Mouse (Mus musculus): ENCODE results near the gene Fbxo21.

The Fbxo21 gene

GRCm38 (mm10) chr5:118025880-118026279 lies 49.4 kb downstream of the Fbxo21 start:
- no peak for DNase-seq (ENCODE audit: low read depth)

DNA sequence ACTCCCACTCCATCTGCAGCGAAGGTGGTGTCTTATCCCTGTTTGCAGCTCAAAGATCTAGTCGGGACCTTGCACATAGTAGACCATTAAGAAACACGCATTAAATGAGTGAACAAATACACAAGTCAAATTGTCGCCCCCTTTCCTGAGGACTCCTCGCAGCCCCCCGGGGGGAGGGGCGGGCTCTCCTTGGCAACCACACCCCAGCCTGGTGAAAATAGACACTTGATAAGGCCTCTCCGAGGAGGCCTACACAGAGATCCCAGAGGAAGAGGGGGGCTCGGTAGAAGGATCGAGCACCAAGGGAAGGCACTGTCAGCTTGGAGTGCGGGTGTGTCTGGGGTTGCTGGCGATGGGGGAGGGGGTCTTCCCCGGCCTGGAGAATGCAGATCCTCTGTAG lies 49.8 kb downstream of the Fbxo21 start:
- DNase-seq (ENCODE audit: low read depth): no peak

DNA sequence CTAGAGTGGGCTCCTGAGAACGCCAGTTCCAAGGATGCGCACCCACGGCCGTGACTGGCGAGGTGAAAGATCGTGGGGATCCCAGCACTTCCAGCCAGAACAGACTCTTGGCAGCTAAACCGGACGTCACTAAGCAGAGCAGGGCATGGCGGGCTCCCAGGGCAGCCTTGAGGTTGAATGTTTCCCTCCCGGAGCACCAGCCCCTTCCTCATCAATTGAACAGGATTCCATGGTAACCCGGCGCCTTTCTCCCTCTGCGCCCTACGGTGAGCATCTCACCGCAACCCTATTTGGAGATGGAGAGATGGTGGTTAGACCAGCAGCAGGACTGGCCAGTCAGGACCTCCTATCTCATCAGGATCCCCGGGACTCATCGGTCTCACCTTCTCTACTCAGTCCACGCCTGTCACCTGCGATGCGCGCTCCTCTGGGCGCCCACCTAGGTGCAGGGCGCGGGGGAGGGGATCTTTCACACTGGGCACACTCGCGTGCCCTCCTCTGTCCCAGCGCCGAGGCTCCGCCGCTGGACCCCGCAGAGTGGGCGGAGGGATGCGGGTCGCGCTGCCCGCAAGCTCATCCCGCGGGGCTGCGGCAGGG lies 50.7 kb downstream of the Fbxo21 start:
- DNase-seq (ENCODE audit: low read depth): no peak

GRCm38 (mm10) chr5:118027698-118028190 lies 51.2 kb downstream of the Fbxo21 start, which contains the start of gene Tesc:
Gene Tesc, plus strand, starts transcription at chr5:118027743.
- DNase-seq (ENCODE audit: low read depth): no peak

- no peak for DNase-seq (ENCODE audit: low read depth)
These were observed 51.9 kb downstream of the Fbxo21 start for GRCm38 (mm10) chr5:118028191-118029034.

GRCm38 (mm10) chr5:118029035-118029408 lies 52.5 kb downstream of the Fbxo21 start:
- no peak for DNase-seq (ENCODE audit: low read depth)

DNA sequence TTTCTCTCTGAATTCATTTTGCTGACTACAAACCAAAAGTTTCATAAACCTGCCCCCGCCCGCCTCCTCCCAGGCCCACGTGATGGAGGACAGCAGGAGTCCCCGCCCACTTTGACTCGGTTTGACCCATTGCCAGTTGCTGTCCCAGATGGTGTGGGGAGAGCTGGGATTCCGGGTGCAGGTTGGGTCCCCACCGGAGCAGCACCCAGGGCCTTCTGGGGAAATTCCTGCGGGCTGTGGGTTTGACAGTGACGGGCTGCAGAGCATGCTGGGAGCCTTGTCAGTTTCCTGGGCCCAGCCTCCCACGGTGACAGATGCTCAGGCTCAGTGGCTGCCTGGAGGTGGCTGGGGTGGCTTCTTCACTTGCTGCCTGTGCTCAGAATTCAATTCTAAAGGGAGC lies 52.9 kb downstream of the Fbxo21 start:
- DNase-seq (ENCODE audit: low read depth): peak; percentile 46

- DNase-seq (ENCODE audit: low read depth): no peak
These were observed 53.6 kb downstream of the Fbxo21 start for GRCm38 (mm10) chr5:118030022-118030675.

GRCm38 (mm10) chr5:118031059-118031458 lies 54.5 kb downstream of the Fbxo21 start:
- DNase-seq (ENCODE audit: low read depth): no peak

GRCm38 (mm10) chr5:118031508-118031907 lies 55.0 kb downstream of the Fbxo21 start:
- peak; percentile 47 for DNase-seq (ENCODE audit: low read depth)

- no peak for DNase-seq (ENCODE audit: low read depth)
These were observed 56.8 kb downstream of the Fbxo21 start for GRCm38 (mm10) chr5:118033328-118033727.

DNA sequence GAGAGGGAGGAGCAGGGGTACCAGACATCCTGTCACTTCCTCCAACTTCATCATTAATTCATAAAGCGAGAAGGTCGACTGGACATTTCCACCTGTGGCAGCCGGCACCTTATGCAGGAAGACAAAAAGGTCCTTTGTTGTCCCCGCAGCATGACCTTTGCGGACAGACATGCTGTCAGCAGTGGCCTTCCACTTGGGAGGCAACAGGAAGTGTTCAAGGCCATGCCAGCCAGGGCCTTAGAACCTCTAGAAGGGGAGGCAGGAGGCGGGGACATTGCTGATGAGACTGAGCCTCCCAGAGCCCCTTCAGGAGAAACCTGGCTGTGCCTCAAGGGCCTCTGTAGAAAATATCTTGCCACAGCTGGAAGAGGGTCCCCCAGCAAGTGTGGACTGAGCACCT lies 57.2 kb downstream of the Fbxo21 start:
- no peak for DNase-seq (ENCODE audit: low read depth)

DNA sequence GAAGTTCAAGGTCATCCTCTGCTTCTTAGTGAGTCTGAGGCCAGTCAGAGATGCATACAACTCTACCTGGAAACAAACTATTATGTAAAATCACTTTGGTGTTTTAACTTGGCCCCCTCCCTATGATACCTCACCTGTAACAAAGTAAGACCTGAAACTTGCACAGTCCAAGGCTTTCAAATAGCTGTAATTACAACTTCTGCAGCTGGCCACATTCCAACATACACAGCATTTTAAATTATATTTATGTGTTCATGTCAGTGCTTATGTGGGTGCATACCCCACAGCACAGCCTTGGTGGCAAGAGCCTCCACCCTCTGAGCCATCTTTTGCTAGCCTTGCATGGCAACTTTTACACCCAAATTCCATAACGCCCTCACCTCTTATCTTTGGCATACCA lies 58.1 kb downstream of the Fbxo21 start:
- DNase-seq (ENCODE audit: low read depth): no peak

GRCm38 (mm10) chr5:118035786-118036185 lies 59.3 kb downstream of the Fbxo21 start:
- DNase-seq (ENCODE audit: low read depth): no peak

GRCm38 (mm10) chr5:118036888-118037797 lies 60.6 kb downstream of the Fbxo21 start:
- DNase-seq (ENCODE audit: low read depth): peak; percentile 37

- peak; percentile 71 for DNase-seq (ENCODE audit: low read depth)
These were observed 61.4 kb downstream of the Fbxo21 start for GRCm38 (mm10) chr5:118037798-118038484.

DNA sequence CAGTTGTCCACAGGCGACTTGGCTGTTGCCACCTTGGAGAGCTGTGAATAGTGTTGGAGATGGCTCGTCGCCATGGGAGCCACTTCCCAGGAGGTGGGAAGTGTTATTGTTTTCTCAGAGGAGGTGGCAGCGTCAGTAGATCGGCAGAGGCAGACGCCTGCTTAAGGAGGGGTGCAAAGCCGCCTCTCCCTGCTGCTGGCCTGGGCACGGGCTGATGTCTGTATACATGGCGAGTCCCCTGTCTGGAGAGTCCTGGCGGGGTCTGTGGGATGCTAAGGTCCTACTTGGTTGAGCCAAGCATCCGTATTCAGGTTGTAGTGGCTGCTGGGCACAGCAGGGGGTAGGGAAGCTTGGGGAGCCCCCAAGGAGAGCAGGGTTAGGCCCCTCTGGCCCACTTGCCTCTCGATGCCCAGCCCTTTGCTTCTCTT lies 62.7 kb downstream of the Fbxo21 start:
- DNase-seq (ENCODE audit: low read depth): no peak

- DNase-seq (ENCODE audit: low read depth): peak; percentile 30
These were observed 66.1 kb downstream of the Fbxo21 start for GRCm38 (mm10) chr5:118042599-118042998.

- no peak for DNase-seq (ENCODE audit: low read depth)
These were observed 67.2 kb downstream of the Fbxo21 start for GRCm38 (mm10) chr5:118043761-118044160.

GRCm38 (mm10) chr5:118044907-118045306 lies 68.4 kb downstream of the Fbxo21 start:
- peak; percentile 26 for DNase-seq (ENCODE audit: low read depth)

GRCm38 (mm10) chr5:118045385-118045784 lies 68.9 kb downstream of the Fbxo21 start:
- no peak for DNase-seq (ENCODE audit: low read depth)

Measured in NIH3T3 (cell line).